Mouse (Mus musculus) G1E (cell line): ENCODE measurements around the gene Ube2g2.
A peak's percentile ranks its signal among the peaks of the same experiment; 100 is the strongest.

Experiments used
- CTCF ChIP-seq: IDR thresholded peaks from 2 replicates; pipeline ENCODE4 v1.5.1; 2012; ENCODE audit warnings: low read depth, low read length, inconsistent platforms, mixed read lengths
- GATA1 ChIP-seq: IDR thresholded peaks from 2 replicates; pipeline ENCODE4 v1.6.1; 2012; ENCODE audit warnings: borderline replicate concordance, low read length, inconsistent platforms, mixed read lengths

- TF ChIP-seq GATA1 (no peak), CTCF (peak; percentile 98)
Measured at GRCm38 (mm10) chr10:77627497-77627896, 5.4 kb downstream of the Ube2g2 start.
